Mouse (Mus musculus) heart, postnatal 0 days (tissue): ENCODE data around the gene Tlr3.

Experiments
- CTCF ChIP-seq: IDR thresholded peaks from 2 replicates; pipeline ENCODE4 v1.5.1; 2016; ENCODE audit warnings: antibody characterized with exemption, control low read depth, low read depth
- EP300 ChIP-seq: IDR thresholded peaks from 2 replicates; pipeline ENCODE4 v1.6.1; 2016; ENCODE audit warnings: antibody characterized with exemption, low read depth

DNA sequence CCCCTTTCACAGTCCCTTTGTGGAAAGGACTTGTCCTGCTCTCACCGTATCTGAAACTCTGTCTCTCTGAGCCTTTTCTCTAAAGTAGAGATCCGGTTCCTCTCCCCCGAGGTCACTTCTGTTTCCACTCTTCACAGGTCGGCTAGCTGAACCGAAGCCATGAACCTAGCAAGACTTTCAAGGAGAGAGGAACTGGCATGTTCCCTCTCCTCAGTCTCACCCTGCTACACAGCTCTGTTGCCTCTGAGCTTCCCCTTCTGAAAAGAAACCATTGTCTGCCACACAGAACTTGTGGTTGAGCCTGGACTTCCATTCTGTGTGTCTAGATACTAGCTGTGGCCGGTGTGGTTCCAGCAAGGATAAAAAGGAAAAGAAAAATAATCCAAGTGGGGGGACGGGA, 4.1 kb upstream of the Tlr3 start:
- TF ChIP-seq CTCF (no peak), EP300 (no peak)
